Mouse (Mus musculus): ENCODE measurements around the gene Tmem52b. TPM values are rescaled to one million over a fixed set of nuclear protein-coding genes. Genes with fewer than 3 reads are reported as not detected.

Gene Tmem52b
- polyA plus RNA-seq, 1 experiment from 2014 or later, result not detected

DNA sequence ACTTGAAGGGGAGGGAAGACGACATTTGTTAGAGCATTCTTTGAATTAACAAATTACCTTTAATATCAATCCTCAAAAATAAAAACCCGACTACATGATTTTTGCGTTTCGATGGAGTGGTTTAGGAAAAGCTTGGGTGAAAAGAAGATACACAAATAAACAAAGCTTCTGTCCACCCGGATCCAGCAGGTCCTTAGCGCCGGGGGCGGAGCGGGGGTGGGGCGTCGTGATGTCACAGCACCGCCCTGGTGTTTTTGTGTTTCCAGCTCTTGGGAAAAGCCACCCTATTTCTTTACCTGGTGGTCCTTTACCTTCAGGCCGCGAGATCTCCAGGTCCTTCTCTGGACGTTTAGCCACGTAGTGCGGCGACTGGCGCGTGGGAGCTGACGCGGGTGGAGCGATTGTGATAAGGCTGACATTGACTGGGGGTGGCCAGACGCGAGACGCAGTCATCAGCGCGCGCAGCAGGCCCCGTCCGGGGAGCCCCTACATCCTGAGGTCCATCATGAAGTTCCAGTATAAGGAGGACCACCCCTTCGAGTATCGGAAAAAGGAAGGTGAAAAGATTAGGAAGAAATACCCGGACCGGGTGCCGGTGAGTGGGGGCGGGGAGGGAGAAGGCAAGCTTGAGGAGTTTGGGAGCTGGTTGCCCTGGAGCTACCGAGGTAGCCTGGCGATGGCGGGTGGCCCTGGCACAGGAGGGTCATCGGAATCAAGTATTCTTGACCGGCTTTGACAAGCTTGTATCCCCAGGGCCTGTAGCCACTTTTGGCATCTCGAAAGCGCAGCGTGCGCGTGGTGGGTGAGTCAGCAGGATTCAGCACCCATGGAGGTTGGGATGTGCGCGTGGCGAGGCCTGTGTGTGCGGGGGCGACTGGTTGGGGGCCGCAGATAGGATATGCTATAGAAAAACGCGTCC lies 20.8 kb downstream of the Tmem52b start, which contains the start of gene Gabarapl1:
TSS of gene Gabarapl1 (plus strand) at position 219 of the 919 bp plus-strand sequence.
- WGBS, result under 1% methylated on average over 55 of the region's 55 CpGs

DNA sequence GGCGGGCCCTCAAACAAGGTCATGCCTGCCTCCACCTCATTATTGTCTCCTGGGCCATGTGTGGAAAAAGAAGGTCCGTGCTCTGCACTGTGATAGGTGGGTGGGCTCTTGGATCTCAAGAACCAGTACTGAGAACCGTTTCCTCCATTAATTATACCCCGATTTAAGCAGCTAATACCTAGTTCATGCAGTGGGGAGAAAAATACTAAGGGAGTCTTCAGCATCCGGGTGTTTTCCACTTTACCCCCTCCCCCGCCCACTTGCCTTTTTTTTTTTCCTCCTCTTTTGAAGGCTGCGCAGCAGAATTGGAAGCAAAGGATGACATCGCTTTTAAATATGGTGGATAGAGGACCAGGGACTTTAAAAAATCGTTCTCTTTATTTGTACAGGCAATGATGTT lies 21.7 kb downstream of the Tmem52b start:
- Histone ChIP-seq H3K4me2 (peak overlapping the region; percentile 87), H3K9ac (peak overlapping the region; percentile 70), H3K4me3 (peak overlapping the region; percentile 71), H3K9me3 (replicated peaks) (no peaks in the 10 kb centered on the region), H3K4me1 (replicated peaks) (peaks cover 27% of the 10 kb centered on the region), H3K27me3 (no peaks in the 10 kb centered on the region), H3K36me3 (peaks cover 14% of the 10 kb centered on the region; the same call in 1 of the 2 replicates), H3K27ac (peak overlapping the region; percentile 66)
- 0 out of 2 replicates have a peak, but pooled peaks have one; percentile 4 for ATAC-seq (replicated peaks; ENCODE audit: insufficient number of reproducible peaks, insufficient read depth, low FRiP score, low read depth)
- 12% methylated on average over 9 of the region's 9 CpGs for WGBS

More for the DNA sequence above, 20.8 kb downstream of the Tmem52b start, which contains the start of gene Gabarapl1:
- peak within 1 kb of the TSS; percentile 87 for H3K4me2 ChIP-seq
- peaks cover 27% of the 10 kb centered on the region for H3K4me1 ChIP-seq (replicated peaks)
- peak; percentile 79 for ATAC-seq (replicated peaks; ENCODE audit: insufficient number of reproducible peaks, insufficient read depth, low FRiP score, low read depth)
- peak within 1 kb of the TSS; percentile 71 for H3K4me3 ChIP-seq
- H3K9me3 ChIP-seq (replicated peaks), result no peaks in the 10 kb centered on the region
- peak within 1 kb of the TSS; percentile 70 for H3K9ac ChIP-seq
- H3K27ac ChIP-seq, result peak within 1 kb of the TSS; percentile 66
- no peaks in the 10 kb centered on the region for H3K27me3 ChIP-seq
- peaks cover 6% of the 10 kb centered on the region; the same call in 1 of the 2 replicates for H3K36me3 ChIP-seq

DNA sequence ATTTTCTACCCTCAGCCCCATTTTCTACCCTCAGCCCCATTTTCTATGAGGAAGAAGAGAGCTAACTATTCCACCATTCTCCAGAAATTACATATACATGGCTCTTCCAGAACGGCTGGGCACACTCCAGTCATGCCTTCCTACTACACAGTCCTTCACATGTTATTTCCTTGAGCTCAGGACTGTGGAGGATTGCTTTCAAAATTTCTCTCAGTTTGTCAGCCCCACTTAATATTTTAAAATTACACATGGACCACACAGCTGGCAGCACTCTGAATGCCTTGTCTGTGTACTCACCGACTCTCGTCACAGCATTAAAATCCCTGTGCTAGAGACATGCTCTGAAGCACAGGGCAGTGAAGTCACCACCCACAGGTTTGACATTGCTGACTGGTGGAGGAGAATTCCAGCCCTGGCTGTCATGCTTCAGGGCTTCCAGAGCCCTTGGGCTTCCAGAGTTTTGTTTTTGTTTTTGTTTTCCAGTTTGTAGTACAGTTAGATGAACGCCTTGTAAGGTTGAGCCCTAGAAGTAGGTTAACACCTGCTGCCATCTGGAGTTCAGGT lies 22.4 kb downstream of the Tmem52b start:
- peaks cover 21% of the 10 kb centered on the region; the same call in 1 of the 2 replicates for H3K36me3 ChIP-seq
- peak overlapping the region; percentile 70 for H3K9ac ChIP-seq
- peak overlapping the region; percentile 71 for H3K4me3 ChIP-seq
- WGBS, result 46% methylated on average over 4 of the region's 4 CpGs
- ATAC-seq (replicated peaks; ENCODE audit: insufficient number of reproducible peaks, insufficient read depth, low FRiP score, low read depth), result no peak
- peaks cover 27% of the 10 kb centered on the region for H3K4me1 ChIP-seq (replicated peaks)
- H3K27ac ChIP-seq, result peak overlapping the region; percentile 66; the same call in 1 of the 2 replicates
- no peaks in the 10 kb centered on the region for H3K9me3 ChIP-seq (replicated peaks)
- no peaks in the 10 kb centered on the region for H3K27me3 ChIP-seq
- peak overlapping the region; percentile 87 for H3K4me2 ChIP-seq

DNA sequence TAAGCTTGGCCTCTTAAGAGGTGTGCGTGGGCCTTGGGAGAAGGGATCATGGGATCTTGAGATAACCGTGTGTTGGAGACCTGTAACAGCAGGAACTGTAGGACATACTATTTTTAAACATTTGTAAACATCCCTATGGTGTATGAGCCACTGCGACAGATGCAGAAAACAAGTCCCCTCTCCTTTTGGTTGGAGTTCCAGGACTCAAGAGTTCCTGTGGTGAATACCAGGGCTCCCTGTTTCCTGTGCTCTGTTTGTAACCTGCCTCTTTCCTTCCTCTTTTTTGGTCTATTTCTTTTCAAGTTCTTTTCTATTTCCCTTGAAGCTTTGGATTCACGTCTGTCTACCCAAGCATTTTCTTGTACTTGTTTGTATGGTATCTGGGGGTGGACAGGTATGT lies 23.4 kb downstream of the Tmem52b start:
- H3K9me3 ChIP-seq (replicated peaks), result no peaks in the 10 kb centered on the region
- no peaks in the 10 kb centered on the region for H3K27me3 ChIP-seq
- H3K4me2 ChIP-seq, result peak overlapping the region; percentile 87; the same call in 1 of the 2 replicates
- 46% methylated on average over 4 of the region's 4 CpGs for WGBS
- H3K4me1 ChIP-seq (replicated peaks), result peaks cover 27% of the 10 kb centered on the region
- no peak for ATAC-seq (replicated peaks; ENCODE audit: insufficient number of reproducible peaks, insufficient read depth, low FRiP score, low read depth)
- no peak overlapping the region for H3K27ac ChIP-seq
- H3K4me3 ChIP-seq, result no peak overlapping the region
- peaks cover 28% of the 10 kb centered on the region; the same call in 1 of the 2 replicates for H3K36me3 ChIP-seq
- no peak overlapping the region for H3K9ac ChIP-seq

DNA sequence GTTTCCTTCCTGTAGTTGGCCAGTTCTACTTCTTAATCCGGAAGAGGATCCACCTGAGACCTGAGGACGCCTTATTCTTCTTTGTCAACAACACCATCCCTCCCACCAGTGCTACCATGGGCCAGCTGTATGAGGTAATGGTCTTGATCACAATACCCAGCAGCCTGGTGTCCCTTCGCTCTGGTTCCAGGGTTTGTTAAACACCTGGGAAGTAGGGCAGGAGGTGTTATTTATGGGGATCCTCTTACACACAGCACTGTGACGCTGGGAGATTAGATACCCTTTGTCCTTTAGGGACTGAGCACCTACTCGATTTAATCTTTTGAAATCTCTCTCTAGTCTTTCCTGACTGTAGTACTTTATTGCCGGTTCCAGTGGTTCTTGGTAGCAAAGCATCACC lies 26.2 kb downstream of the Tmem52b start:
- H3K4me1 ChIP-seq (replicated peaks), result peaks cover 20% of the 10 kb centered on the region
- no peak overlapping the region for H3K9ac ChIP-seq
- ATAC-seq (replicated peaks; ENCODE audit: insufficient number of reproducible peaks, insufficient read depth, low FRiP score, low read depth), result no peak
- no peak overlapping the region for H3K4me3 ChIP-seq
- H3K4me2 ChIP-seq, result no peak overlapping the region
- peaks cover 42% of the 10 kb centered on the region for H3K36me3 ChIP-seq
- WGBS, result 83% methylated on average over 6 of the region's 6 CpGs
- H3K27ac ChIP-seq, result no peak overlapping the region
- H3K27me3 ChIP-seq, result no peaks in the 10 kb centered on the region
- no peaks in the 10 kb centered on the region for H3K9me3 ChIP-seq (replicated peaks)

DNA sequence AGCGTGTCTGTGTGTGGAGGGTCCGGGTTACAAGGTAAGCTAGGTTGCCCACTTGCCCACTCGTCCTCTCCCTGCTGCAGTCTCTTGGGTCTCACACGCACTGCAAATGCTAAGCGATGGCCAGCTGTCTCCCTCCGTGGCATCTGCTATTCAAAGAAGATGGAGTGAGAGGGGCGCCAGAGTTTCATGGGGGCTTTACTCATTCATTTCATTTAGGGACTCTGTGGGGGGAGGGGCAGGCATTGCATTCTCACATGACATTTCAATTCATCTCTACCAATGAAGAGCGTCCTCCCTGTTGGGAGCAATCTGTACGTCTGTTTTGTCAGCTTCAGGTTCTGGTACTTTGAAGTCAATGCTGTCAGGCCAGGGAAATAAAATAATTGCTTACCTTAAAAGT lies 29.6 kb downstream of the Tmem52b start:
- H3K9ac ChIP-seq, result no peak overlapping the region
- 85% methylated on average over 9 of the region's 9 CpGs for WGBS
- H3K27me3 ChIP-seq, result no peaks in the 10 kb centered on the region
- ATAC-seq (replicated peaks; ENCODE audit: insufficient number of reproducible peaks, insufficient read depth, low FRiP score, low read depth), result no peak
- no peak overlapping the region for H3K27ac ChIP-seq
- H3K36me3 ChIP-seq, result peaks cover 42% of the 10 kb centered on the region
- no peak overlapping the region for H3K4me2 ChIP-seq
- H3K4me1 ChIP-seq (replicated peaks), result no peaks in the 10 kb centered on the region
- no peaks in the 10 kb centered on the region for H3K9me3 ChIP-seq (replicated peaks)
- no peak overlapping the region for H3K4me3 ChIP-seq

DNA sequence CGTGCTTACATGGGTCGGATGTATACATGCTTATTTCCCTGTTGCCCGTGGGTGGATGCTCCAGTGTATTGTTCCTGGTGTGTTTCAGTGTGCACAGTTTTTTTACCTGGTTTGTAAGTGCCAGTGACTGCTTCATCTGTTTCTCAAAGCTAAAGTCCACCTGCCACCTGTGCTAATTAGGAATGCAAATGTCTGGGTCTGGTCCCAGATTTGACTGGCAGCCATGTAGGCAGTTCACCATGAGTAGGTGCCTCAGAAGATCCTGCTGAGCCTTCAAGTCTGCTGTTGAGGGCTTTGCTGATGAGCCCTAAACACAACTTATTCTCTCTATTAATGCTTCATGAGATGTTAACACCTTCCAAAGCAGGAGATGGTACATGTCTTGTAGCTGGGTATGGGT lies 30.2 kb downstream of the Tmem52b start:
- H3K27me3 ChIP-seq, result no peaks in the 10 kb centered on the region
- H3K4me3 ChIP-seq, result no peak overlapping the region
- H3K4me2 ChIP-seq, result no peak overlapping the region
- ATAC-seq (replicated peaks; ENCODE audit: insufficient number of reproducible peaks, insufficient read depth, low FRiP score, low read depth), result no peak
- no peaks in the 10 kb centered on the region for H3K4me1 ChIP-seq (replicated peaks)
- no peak overlapping the region for H3K9ac ChIP-seq
- H3K36me3 ChIP-seq, result peaks cover 41% of the 10 kb centered on the region
- no peak overlapping the region for H3K27ac ChIP-seq
- WGBS, result 88% methylated on average over 3 of the region's 3 CpGs
- H3K9me3 ChIP-seq (replicated peaks), result no peaks in the 10 kb centered on the region

DNA sequence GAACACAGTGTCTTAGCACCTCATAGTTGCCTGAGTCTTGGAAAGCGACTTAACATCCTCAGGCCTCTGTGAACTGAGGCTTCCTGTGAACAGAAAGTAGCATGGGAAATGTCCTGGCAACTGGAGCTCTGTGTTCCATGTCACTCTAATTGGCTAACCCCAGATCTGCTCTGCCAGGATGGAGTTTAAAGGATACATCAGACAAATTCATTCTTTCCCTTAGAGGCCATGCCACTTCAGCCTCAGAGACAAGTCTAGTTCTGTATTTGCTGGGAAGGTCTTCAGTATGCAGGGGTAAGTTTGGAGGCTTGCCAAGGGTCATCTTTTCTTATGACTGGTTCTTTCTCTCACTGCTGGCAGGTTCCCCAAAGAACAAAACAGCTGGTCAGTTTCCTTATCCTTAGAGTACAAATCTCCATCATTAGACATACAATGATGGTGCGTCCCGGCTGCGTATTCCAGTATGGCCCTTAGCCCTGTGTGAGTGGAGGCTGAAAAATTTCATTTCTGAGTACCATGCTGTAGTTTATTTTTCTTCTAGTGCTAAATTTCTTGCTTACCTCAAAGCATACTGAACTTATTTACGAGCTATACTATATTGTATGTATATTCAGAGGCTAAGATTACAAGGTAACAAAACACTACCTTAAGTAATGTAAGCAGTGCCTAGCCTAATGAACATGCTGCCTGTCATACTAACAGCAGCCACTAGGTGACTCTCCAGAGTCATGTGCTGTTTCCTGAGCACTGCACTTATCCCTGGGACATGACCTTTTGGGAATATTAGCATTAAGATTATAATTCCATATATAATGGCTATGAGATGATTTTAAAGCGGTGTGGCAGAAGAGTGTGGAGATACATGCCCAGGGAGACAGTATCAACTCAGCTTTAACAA lies 31.6 kb downstream of the Tmem52b start:
- no peak overlapping the region for H3K4me3 ChIP-seq
- no peaks in the 10 kb centered on the region for H3K4me1 ChIP-seq (replicated peaks)
- peaks cover 29% of the 10 kb centered on the region for H3K36me3 ChIP-seq
- no peaks in the 10 kb centered on the region for H3K9me3 ChIP-seq (replicated peaks)
- no peak overlapping the region for H3K4me2 ChIP-seq
- H3K27me3 ChIP-seq, result no peaks in the 10 kb centered on the region
- no peak for ATAC-seq (replicated peaks; ENCODE audit: insufficient number of reproducible peaks, insufficient read depth, low FRiP score, low read depth)
- H3K27ac ChIP-seq, result no peak overlapping the region
- WGBS, result 63% methylated on average over 6 of the region's 6 CpGs
- H3K9ac ChIP-seq, result no peak overlapping the region

DNA sequence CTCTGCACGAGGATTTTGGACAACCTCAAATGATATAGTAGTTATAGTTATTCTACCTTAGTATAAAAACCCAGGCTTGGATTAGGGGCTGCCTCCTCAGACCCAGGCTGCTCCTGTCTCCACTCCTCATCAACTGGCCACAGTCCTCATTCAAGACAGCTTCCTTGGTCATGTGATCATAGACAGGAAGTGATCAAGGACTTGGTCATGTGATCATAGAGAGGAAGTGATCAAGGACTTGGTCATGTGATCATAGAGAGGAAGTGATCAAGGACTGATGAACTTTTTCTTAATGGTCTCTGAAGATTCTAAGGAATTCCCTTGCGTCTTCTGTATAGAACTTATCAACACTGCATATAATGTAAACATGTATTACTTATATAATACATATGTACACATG lies 34.9 kb downstream of the Tmem52b start:
- Histone ChIP-seq H3K9me3 (replicated peaks) (no peaks in the 10 kb centered on the region), H3K4me1 (replicated peaks) (no peaks in the 10 kb centered on the region), H3K36me3 (no peaks in the 10 kb centered on the region), H3K4me2 (no peak overlapping the region), H3K9ac (no peak overlapping the region), H3K27ac (no peak overlapping the region), H3K27me3 (no peaks in the 10 kb centered on the region), H3K4me3 (no peak overlapping the region)
- WGBS, result 82% methylated on average over 2 of the region's 2 CpGs
- no peak for ATAC-seq (replicated peaks; ENCODE audit: insufficient number of reproducible peaks, insufficient read depth, low FRiP score, low read depth)

DNA sequence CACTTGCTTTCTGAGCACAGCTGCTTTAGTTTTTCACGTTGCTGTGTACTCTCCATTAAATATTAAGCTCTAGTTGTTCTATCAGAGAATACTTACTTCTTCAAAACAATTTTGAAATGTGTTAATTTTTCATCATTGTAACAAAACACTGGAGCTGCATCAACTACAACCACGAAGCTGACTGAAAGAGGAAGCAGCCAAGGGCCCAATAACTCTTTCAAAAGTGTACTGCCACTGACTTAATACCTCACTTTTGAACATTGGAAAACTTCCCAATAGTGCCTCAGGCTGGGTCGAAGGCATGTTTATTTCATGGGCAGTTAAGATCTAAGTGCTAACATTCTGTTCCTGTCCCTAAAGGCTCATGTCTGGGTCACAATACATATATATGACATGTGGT lies 35.7 kb downstream of the Tmem52b start:
- Histone ChIP-seq H3K27ac (no peak overlapping the region), H3K4me1 (replicated peaks) (no peaks in the 10 kb centered on the region), H3K4me3 (no peak overlapping the region), H3K27me3 (no peaks in the 10 kb centered on the region), H3K4me2 (no peak overlapping the region), H3K36me3 (no peaks in the 10 kb centered on the region), H3K9ac (no peak overlapping the region), H3K9me3 (replicated peaks) (no peaks in the 10 kb centered on the region)
- 64% methylated on average over 3 of the region's 3 CpGs for WGBS
- no peak for ATAC-seq (replicated peaks; ENCODE audit: insufficient number of reproducible peaks, insufficient read depth, low FRiP score, low read depth)
